Mouse (Mus musculus) induced T-regulatory cell, adult 2 months (primary cell): ENCODE results near the gene Zfp740.
"Not testable (repeated sequence)": the region's sequence is repeated elsewhere in the genome, so short reads cannot be mapped to it uniquely, and the experiment has no call there.

ENCODE experiments used
- DNase-seq: peaks from one replicate; pipeline ENCODE4 v3.0.0-alpha.2; 2012; ENCODE audit warnings: low read depth

The Zfp740 gene

GRCm38 (mm10) chr15:102202971-102203834, at the start of gene Zfp740:
Gene Zfp740 (plus strand): TSS chr15:102203249.
- DNase-seq, result peak; percentile 96

GRCm38 (mm10) chr15:102155006-102155405, 48.0 kb upstream of the Zfp740 start:
- not testable (repeated sequence) for DNase-seq

- no peak for DNase-seq
Measured at GRCm38 (mm10) chr15:102156836-102157235, 46.2 kb upstream of the Zfp740 start.

GRCm38 (mm10) chr15:102160415-102161060, 42.5 kb upstream of the Zfp740 start:
- peak; percentile 43 for DNase-seq

GRCm38 (mm10) chr15:102163900-102164693, 39.0 kb upstream of the Zfp740 start:
- peak; percentile 38 for DNase-seq

GRCm38 (mm10) chr15:102165468-102166100, 37.5 kb upstream of the Zfp740 start:
- DNase-seq, result peak; percentile 42

- no peak for DNase-seq
Measured at GRCm38 (mm10) chr15:102167620-102168021, 35.4 kb upstream of the Zfp740 start.

GRCm38 (mm10) chr15:102169064-102169463, 34.0 kb upstream of the Zfp740 start:
- DNase-seq, result no peak

- DNase-seq, result no peak
Measured at GRCm38 (mm10) chr15:102173581-102173980, 29.5 kb upstream of the Zfp740 start.

- no peak for DNase-seq
Measured at GRCm38 (mm10) chr15:102175736-102176319, 27.2 kb upstream of the Zfp740 start.

- no peak for DNase-seq
Measured at GRCm38 (mm10) chr15:102176571-102177316, 26.3 kb upstream of the Zfp740 start.

GRCm38 (mm10) chr15:102177417-102177816, 25.6 kb upstream of the Zfp740 start:
- DNase-seq, result no peak

GRCm38 (mm10) chr15:102178279-102178678, 24.8 kb upstream of the Zfp740 start:
- DNase-seq, result peak; percentile 91

- DNase-seq, result no peak
Measured at GRCm38 (mm10) chr15:102179106-102179505, 23.9 kb upstream of the Zfp740 start.

- no peak for DNase-seq
Measured at GRCm38 (mm10) chr15:102179924-102180323, 23.1 kb upstream of the Zfp740 start.

GRCm38 (mm10) chr15:102183076-102183475, 20.0 kb upstream of the Zfp740 start:
- no peak for DNase-seq

- no peak for DNase-seq
Measured at GRCm38 (mm10) chr15:102186239-102186638, 16.8 kb upstream of the Zfp740 start.

GRCm38 (mm10) chr15:102188096-102188495, 15.0 kb upstream of the Zfp740 start:
- DNase-seq, result no peak

GRCm38 (mm10) chr15:102188883-102189282, 14.2 kb upstream of the Zfp740 start:
- no peak for DNase-seq

GRCm38 (mm10) chr15:102191699-102192098, 11.3 kb upstream of the Zfp740 start:
- no peak for DNase-seq
